Mouse (Mus musculus): ENCODE results near the gene Kera. TPM values are rescaled to one million over a fixed set of nuclear protein-coding genes. Genes with fewer than 3 reads are reported as not detected.

Kera gene
- not detected for total RNA-seq (2021)
- not detected in 2 replicates for polyA plus RNA-seq (2012; rRNA removed)
- long read RNA-seq = 0 reads

DNA sequence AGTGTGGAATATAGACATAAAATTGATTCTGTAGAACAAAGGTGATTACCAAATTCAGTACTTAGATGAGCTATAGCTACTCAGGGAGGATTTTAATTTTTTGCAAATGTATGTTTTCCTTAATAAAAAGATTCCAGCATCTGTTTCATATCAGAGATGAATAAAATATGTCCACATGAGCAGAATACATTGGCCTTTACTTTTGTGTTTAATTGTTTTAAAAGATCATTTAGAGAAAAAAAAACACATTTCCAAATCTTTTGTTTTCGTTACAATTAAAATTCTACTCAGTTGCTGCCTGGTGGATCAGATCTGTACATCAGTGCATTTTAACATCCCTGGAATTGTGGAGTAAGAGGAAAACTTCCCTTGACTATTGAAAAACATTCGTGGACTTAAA lies at the start of gene Kera:
Kera (plus strand) TSS at position 301 of the 400 bp plus-strand sequence.
- no peak for DNase-seq

DNA sequence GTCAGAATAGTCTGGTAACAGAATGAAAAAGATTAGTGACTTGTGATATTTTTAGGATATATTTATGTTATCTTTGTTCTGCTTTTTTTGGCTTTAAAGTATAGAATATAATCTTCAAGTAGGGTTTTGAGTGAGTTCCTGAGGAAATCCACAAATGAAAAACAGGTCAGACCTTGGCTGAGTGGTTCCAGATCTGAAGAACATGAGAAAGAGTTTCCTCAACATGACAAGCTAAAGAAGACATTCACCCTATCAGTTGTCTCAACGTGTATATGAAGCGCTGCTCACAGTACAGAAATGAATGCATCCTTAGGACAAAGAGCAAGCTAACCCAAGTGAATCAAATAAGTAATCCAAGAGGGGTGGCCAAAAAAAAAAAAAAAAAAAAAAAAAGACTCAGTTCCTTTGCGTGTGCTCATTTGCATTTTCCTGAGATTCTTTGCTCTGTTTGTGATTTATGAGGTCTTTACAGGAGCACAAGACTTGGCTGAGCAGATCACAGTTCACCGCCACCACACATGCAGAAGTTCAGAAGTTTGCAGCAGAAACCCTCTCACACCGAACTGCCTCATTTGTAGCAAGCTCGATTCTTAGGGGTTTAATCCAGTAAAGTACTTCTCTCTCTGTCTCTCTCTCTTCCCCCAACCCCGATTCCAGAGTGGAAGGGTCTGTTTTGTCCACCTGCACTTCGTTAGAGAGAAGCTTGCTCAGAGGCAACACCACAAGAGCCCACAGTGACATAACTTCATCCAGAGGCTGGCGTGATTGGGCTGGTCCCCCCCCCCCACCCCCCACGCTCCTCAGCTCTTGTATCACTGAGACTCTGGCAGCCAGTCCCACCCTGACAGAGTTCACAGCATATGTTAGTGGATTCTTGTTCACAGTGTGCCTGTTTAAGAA lies 41.5 kb upstream of the Kera start, which contains the start of gene Lum:
Lum (plus strand) TSS at position 172 of the 900 bp plus-strand sequence.
- DNase-seq = no peak

DNA sequence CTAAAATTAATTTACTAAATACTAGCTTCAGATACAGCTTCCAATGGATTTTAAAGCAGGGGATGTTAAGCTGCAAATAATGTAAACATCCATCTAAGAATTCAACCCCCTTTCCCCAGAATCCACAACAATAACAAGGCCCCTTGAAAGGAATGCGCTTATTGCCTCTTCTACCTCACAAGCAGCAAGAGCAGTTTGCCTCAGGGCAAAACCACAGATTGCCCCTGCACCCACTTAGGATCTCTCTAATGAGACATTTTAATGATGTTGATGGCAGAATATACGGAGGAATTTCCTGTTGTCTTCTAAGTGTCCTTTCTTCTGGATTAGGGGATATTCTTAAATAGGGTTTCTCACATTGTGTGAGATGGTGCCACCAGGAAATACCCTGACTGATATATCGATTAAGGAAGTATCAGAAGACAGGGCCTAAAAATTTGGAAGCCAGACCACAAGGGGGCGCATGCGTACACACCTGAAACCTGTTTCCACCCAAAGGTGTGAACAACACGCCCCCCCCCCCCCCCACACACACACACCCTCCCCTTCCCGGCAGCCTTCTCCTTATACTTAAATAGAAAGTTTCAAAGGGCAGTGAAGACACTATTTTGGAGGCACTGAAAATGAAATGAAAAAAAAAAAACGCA lies 39.1 kb upstream of the Kera start:
- peak; percentile 11 for DNase-seq

DNA sequence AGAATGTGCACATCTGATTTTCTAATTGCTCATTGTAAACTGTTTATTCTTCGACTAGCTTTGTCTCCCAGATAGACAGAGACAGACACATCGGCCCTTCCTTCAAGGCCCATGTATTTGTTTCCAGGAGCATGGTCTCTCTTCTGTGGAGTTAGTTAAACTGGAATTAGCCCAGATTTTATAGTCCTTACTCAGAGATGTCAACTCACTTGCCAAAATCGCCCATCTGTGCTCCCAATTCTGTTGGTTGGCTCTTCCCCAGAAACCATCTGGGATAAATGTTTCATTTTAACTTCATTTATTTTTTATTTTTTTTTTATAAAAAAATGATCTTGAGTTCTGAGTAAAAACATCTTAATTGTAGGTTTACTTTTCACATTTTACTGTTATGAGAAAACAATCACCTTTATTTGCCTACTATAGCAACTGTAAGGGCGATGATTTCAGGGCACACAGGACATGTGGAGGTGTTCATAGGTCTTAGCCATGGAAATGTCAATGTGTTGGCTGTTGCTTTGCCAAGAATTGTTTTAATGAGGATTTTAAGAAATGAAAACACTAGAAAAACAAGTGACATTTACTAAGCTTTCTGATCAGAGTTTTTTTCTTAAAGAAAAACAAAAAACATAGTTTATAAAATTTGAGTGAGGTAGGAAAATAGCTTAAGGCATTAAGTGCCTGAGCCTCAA lies 24.0 kb upstream of the Kera start:
- no peak for DNase-seq

DNA sequence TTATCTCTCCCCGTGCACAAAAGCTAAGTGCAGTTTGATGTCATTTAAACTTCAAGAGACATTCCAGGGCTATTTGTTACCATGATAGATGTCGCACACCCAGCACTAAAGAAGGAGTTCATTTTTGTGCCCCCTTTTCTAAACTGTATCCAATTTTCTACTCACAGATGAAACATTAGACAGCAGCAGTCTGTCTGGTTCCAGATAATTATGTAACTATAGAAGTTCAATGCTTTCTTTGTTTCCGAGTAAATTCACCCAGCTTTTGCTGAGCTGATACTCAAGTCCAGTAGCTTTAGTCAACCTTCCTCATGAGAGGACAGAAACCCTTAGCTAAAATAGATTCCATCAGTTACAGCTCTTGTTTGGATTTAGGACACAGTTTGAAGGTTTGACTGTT lies 22.5 kb upstream of the Kera start:
- no peak for DNase-seq

DNA sequence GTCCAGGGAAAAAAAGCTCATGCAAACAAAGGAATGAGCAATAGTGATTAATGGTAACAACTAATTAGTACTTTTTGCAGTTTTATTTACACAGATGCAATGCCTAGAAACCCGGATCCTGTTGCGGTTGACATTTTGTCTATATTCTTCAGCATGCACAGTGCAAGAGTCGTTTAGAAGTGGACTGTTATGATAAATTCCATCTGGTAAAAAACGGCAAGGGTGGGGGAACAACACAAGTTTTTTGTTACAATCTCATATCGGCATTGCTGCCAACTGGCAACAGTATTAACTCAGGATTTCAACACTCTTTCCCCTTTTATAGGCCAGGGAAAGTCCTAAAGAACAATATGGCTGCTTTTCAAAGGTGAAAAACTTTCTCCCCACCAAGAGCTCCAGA lies 19.5 kb upstream of the Kera start:
- no peak for DNase-seq

DNA sequence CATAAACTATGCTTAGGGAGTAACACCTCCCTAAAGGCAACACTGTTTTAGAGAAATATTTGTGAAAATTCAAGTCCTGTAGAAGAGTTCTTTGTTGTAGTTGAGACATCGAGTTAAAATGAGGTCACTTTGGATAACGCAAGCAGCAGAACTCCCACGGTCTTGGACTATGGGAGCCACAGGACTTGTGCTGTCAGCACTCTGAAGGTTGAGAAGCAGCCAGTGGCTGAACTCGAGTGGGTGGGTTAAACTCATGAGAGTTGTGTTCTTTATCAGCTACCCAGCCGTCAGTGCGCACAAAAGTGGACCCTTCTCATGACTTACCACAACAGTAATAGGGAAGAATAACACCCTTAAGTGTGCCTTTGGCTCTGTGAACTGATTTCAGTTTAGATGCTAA lies 17.1 kb upstream of the Kera start:
- no peak for DNase-seq

DNA sequence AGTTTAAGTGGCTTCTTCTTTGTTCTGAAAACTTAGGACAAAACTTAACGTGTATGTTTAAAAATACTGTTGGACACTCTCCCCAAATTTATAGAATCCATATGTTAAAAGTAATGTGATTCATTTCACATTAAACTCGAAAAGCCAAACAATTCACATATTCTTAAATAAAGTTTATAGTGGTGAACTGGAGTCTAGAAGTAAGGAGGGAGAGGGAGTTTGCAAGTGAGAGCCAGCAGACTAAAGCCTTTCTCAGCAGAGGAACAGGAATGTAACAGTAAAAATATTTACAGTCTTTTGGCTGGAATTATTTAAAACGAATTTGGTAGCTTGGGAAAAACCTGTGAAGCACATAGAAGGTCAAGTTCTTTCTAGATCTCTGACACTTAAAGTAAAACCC lies 15.6 kb upstream of the Kera start:
- DNase-seq = no peak

DNA sequence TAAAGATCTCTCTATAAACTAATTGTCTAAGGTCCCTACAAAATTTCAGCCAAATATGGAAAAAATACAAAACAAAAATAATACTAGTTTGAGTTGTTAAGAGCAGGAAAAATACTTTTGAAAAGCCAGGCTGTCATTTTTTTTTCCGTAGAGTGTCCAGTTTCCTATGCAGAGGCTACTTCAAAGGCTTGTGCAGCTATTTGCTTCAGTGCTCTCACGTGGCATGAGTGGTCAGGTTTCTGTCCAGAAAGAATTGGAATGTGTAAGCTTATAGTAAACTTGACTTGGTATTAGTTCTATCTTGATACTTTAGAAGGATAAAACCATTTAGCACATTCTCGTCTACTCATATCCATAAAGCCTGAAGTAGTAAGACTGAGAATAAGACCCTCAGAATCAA lies 15.0 kb upstream of the Kera start:
- DNase-seq = no peak

DNA sequence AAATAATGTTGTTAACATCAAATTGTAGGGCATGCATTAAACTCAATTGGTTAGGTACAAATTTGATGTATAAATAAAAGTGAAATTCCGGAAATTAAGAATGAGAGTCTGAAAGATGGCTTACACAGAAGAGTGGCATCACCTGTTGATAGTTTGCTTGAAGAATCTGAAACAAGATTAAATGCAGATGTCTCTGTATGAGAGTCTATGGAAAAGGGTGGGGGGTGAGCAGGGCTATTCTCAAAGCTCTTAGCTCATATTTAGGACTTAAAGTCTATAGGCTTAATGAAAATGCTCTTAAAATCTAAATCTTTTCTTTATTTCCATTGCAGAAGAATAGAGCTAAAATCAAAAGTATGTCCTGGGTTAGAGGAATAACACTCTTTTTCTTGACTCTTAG lies 11.0 kb upstream of the Kera start:
- no peak for DNase-seq

DNA sequence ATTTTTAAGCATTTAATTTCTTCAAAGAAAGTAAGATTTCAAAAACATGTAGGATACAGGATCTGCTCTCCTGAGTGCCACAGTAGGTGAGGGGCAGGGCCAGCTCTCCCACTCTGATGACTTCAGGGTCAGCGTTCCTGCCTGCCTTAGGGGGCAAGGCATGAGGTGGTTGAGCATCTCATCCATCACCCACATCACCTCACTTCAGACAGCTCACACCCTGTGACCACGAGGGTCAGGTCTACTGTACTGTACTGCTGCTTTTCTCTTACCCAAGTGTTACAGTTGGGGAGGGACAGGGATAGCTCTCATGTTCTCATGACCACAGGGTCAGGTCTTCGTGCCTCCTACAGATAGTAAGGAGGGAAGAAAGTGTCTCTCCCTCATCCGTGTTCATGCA lies 4.9 kb upstream of the Kera start:
- no peak for DNase-seq

DNA sequence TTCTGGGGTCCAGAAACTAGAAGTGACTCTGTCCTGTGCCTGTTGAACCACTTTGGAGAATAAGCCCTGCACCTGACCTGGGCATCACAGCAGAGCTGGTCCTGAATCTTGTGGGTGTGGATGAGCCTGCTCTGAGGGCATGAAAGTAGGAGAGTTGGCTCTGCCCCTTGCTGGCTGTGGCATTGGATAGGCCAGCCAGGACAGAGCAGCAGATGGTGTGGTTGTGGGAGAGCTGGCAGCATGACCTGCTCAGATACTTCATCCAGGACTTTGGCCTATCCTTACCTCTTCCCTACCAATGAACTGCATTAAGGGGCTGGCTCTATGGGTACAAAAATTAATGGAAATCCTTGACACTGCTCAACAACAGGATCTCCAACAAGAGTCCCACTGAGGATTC lies 3.4 kb upstream of the Kera start:
- no peak for DNase-seq

DNA sequence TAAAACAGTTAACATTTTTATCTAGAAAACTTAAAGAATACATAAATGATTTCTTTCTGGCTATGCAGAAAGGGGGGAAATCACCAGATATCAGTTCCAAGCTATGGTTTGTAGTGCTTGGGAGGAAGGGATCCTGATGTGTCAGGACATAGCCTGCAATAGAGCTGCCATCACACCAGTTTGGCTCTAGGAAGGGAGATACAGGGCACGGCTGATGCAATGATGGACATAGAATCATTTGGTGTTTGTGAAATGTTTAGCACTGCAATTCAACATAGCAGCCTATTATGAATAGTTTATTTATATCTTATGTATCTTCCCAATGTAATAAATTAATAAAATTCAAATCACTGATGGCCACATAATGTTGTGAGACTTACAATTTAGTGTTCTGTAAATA lies 15.6 kb downstream of the Kera start:
- DNase-seq = no peak

DNA sequence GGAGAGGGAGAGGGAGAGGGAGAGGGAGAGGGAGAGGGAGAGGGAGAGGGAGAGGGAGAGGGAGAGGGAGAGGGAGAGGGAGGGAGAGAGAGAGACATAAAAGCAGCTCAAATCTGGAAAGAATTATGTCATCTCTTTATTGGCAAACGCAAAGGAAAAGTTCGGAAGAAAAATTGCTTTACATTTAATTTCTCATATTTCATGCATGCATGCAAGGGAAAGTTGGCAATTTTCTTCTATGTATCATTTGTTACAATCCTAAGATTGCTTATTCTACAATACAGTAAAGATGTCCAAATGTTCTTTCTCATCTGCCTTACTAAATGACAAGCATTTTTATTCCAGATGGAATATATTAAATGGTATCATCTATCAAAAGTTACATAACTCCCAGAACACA lies 17.7 kb downstream of the Kera start:
- DNase-seq = no peak

DNA sequence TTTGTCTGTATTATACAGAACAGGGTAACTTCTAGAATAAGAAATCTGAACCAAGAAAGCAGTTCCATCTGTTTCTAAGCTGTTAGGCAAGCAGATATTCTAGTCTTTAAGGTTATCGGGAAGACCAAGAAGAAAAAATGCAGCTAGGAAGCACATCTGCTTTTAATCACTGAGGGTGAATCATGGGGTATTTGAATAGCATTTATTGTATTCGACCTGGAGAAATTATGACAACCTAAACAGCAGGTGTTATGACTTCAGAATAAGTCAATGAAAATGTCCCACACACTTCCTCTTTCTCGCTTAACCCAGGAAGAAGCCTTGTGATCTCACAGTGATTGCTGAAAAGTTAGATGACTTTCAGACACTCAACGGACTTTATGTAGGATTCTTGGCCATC lies 18.4 kb downstream of the Kera start:
- DNase-seq = no peak

DNA sequence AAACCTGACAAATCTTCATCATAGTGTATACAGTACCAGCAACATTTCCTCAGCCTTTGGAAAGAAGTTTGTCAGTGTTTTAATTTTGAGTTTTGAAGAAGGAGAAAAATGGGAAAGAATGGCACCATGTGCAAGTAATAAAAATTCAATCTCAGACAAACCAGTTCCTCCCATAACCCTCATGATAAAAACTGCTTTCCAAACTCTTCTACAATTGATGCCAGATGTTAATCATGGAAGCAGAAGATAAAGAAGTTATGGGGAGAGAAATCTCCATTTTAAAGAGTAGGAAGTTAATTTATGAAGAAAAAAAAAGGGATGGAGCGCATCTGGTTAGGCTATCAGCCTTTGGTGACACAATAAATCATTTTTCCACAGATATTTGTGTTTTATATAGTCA lies 19.9 kb downstream of the Kera start:
- DNase-seq = no peak

DNA sequence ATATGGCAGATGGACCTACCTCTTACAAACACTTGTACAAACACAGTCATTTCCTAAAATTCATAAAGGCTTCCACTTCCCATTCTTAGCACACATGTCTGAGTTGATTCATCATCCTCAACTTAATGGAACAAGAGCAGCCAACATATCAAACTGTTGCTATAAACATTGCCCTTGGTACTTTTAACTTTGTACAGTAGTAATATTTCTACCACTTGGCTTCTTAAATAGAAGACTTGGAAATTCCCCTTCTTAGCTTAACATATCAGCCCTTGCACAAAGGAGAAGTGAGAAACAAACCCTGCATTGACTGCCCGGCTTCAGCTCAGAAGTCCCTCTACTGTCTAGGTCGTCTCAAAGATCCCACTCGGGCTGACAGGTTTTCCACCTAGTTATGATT lies 24.4 kb downstream of the Kera start:
- DNase-seq = no peak

DNA sequence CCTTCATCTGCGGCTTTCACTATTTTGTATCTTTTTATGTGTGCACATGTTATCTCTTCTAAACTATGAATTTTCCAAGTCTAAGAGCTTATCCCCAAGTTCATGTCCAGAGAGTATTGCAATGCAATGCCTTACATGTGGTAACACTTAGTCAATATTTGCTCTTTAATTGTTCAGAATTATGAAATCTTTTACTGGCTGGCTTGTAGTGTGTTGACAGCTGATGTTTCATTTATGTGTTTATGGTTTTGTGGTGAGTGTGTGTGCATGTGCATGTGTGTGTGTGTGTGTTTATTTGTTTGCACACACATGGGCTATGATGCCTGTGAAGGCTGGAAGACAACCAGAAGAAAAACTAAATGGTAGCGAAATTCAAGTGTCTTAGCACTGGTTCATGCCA lies 35.2 kb downstream of the Kera start:
- DNase-seq = no peak

DNA sequence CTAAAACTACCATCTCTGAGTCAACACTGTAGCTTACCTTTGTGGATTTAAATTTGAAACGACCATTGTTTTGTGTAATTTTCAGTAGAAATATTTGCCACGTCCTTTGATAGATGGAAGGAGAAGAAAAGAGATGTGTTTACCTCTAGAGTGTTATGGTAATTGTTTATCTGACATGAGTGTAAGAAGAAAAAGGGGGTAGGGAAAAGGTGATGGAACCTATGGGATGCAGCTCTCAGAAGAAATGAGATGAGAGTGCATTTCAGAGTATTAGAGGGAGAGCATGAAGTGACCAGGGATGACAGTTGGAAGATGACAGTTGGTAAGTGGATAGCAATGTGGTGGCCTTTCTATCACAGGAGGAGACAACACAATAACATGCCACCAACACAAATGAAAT lies 37.1 kb downstream of the Kera start, which contains the start of gene Epyc:
Epyc (plus strand) TSS at position 301 of the 400 bp plus-strand sequence.
- no peak for DNase-seq

DNA sequence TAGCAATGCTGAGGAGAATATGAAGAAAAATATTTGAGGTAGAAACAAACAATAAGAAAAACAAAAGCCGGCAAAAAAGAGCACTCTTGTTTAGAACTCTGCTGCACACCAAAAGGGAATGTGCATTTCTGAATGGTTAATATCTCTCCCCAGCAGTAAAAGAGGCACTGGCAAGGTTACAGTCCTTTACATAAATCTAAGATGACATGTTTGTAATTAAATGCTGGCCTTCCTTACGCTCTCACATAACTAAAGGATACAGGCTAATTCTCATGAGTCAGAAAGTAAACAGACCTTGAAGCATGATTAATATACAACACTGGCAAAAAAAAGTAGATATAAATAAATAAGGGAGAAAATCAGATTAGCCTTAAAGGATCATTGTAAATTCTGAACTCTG lies 43.7 kb downstream of the Kera start:
- DNase-seq = no peak

DNA sequence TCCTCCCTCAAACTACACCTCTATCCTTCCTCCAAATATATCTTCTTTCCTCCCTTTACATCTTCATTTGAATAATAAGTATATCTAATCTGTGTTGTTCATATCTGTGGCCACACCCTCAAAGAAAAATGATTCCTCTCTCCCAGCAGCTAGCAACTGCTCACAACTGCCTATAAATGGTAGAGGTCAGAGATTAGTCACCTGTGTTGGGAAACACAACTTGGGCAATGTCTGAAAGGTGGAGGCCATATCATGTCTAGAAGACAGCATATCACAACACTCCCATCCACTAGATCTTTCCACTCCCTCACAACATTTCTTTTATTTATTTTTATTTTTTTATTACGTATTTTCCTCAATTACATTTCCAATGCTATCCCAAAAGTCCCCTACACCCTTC lies 52.8 kb downstream of the Kera start:
- DNase-seq = peak; percentile 72
